Mouse (Mus musculus) MEL (cell line): ENCODE results near the gene Pde8b. TPM values are rescaled to one million over a fixed set of nuclear protein-coding genes. Genes with fewer than 3 reads are reported as not detected.

Experiments
- DNase-seq: peaks from one replicate; pipeline ENCODE4 v3.0.0; 2011; ENCODE audit warnings: low read depth, low spot score
- H3K27ac ChIP-seq: 2 replicates; pipeline ENCODE4 v1.5.1; 2012; ENCODE audit warnings: low read depth, mild to moderate bottlenecking, control low read depth, low read length, moderate library complexity; ENCODE audit not compliant: control insufficient read depth
- H3K27me3 ChIP-seq, 2 experiments: fragments of 150-350 bp in 1 of 2; sonication (generic) in 1 of 2; 2 replicates each; pipeline ENCODE4 v1.6.1; 2012; ENCODE audit warnings: low read length in 2 of 2, mild to moderate bottlenecking in 2 of 2, improper control_type of control experiment in 1 of 2, moderate library complexity in 1 of 2; ENCODE audit not compliant: insufficient read depth in 2 of 2, control insufficient read depth in 1 of 2
- H3K36me3 ChIP-seq, 2 experiments: 2 replicates each; pipeline ENCODE4 v1.6.1; 2012 to 2014; ENCODE audit warnings: low read length in 2 of 2, improper control_type of control experiment in 1 of 2, inconsistent platforms in 1 of 2, mild to moderate bottlenecking in 1 of 2; ENCODE audit not compliant: insufficient read depth in 2 of 2, control insufficient read depth in 1 of 2
- H3K4me1 ChIP-seq, 2 experiments: fragments of 150-350 bp in 1 of 2; sonication (generic) in 1 of 2; 2 replicates each; pipeline ENCODE4 v1.6.1; 2012; ENCODE audit warnings: low read length in 2 of 2, improper control_type of control experiment in 1 of 2, mild to moderate bottlenecking in 1 of 2; ENCODE audit not compliant: insufficient read depth in 2 of 2, control insufficient read depth in 1 of 2
- H3K4me3 ChIP-seq, 2 experiments: fragments of 150-350 bp in 1 of 2; sonication (generic) in 1 of 2; 2 replicates each; pipeline ENCODE4 v1.5.1; 2012; ENCODE audit warnings: low read depth in 2 of 2, low read length in 2 of 2, mild to moderate bottlenecking in 2 of 2, moderate library complexity in 2 of 2, control low read depth in 1 of 2, improper control_type of control experiment in 1 of 2; ENCODE audit not compliant: control insufficient read depth in 1 of 2, insufficient read depth in 1 of 2
- H3K79me2 ChIP-seq: 2 replicates; pipeline ENCODE4 v1.6.1; 2012; ENCODE audit warnings: mild to moderate bottlenecking, low read length, moderate library complexity; ENCODE audit not compliant: control insufficient read depth, poor library complexity, insufficient read depth
- H3K9ac ChIP-seq: 2 replicates; pipeline ENCODE4 v1.6.1; 2012; ENCODE audit warnings: low read depth, mild to moderate bottlenecking, control low read depth, low read length, moderate library complexity; ENCODE audit not compliant: control insufficient read depth, poor library complexity, severe bottlenecking
- H3K9me3 ChIP-seq: fragments of 150-350 bp; sonication (generic); replicated peaks from 2 replicates; pipeline ENCODE4 v1.6.1; 2012; ENCODE audit warnings: mild to moderate bottlenecking, low read length, improper control_type of control experiment, moderate library complexity; ENCODE audit not compliant: insufficient read depth
- CHD1 ChIP-seq: IDR thresholded peaks from 2 replicates; pipeline ENCODE4 v1.6.1; 2012; ENCODE audit warnings: low read depth, mild to moderate bottlenecking, inconsistent platforms, low read length, improper control_type of control experiment
- CHD2 ChIP-seq: IDR thresholded peaks from 2 replicates; pipeline ENCODE4 v1.6.1; 2011; ENCODE audit warnings: low read length, improper control_type of control experiment
- CTCF ChIP-seq, 3 experiments: IDR thresholded peaks in 2 of 3; conservative IDR thresholded peaks in 1 of 3; 2 replicates each; pipeline ENCODE4 v1.5.1; 2011 to 2012; ENCODE audit warnings: low read length in 3 of 3, low read depth in 2 of 3, mild to moderate bottlenecking in 2 of 3, improper control_type of control experiment in 1 of 3, inconsistent platforms in 1 of 3, mixed read lengths in 1 of 3, moderate library complexity in 1 of 3; ENCODE audit not compliant: control insufficient read depth in 1 of 3, insufficient read depth in 1 of 3, poor library complexity in 1 of 3, severe bottlenecking in 1 of 3
- E2F4 ChIP-seq: IDR thresholded peaks from 2 replicates; pipeline ENCODE4 v1.6.1; 2011; ENCODE audit warnings: low read depth, low read length, improper control_type of control experiment, borderline replicate concordance
- EP300 ChIP-seq, 2 experiments: IDR thresholded peaks; 2 replicates each; pipeline ENCODE4 v1.6.1; 2011; ENCODE audit warnings: improper control_type of control experiment in 2 of 2, low read length in 2 of 2, low read depth in 1 of 2, mild to moderate bottlenecking in 1 of 2
- ETS1 ChIP-seq: IDR thresholded peaks from 2 replicates; pipeline ENCODE4 v1.6.1; 2012; ENCODE audit warnings: low read depth, mild to moderate bottlenecking, inconsistent platforms, low read length, improper control_type of control experiment, moderate library complexity
- GABPA ChIP-seq: IDR thresholded peaks from 2 replicates; pipeline ENCODE4 v1.6.1; 2012; ENCODE audit warnings: low read depth, mild to moderate bottlenecking, inconsistent platforms, low read length, improper control_type of control experiment, moderate library complexity
- GATA1 ChIP-seq: IDR thresholded peaks from 2 replicates; pipeline ENCODE4 v1.6.1; 2011; ENCODE audit warnings: low read depth, low read length, improper control_type of control experiment
- HCFC1 ChIP-seq: IDR thresholded peaks from 2 replicates; pipeline ENCODE4 v1.6.1; 2012; ENCODE audit warnings: low read depth, mild to moderate bottlenecking, inconsistent platforms, low read length, improper control_type of control experiment, moderate library complexity
- MAFK ChIP-seq: IDR thresholded peaks from 2 replicates; pipeline ENCODE4 v1.6.1; 2011; ENCODE audit warnings: low read depth, mild to moderate bottlenecking, low read length, improper control_type of control experiment, borderline replicate concordance
- MAX ChIP-seq: IDR thresholded peaks from 2 replicates; pipeline ENCODE4 v1.6.1; 2011; ENCODE audit warnings: low read length, improper control_type of control experiment
- MEF2A ChIP-seq: IDR thresholded peaks from 2 replicates; pipeline ENCODE4 v1.6.1; 2014; ENCODE audit warnings: low read depth, mild to moderate bottlenecking, inconsistent platforms, low read length, improper control_type of control experiment; ENCODE audit not compliant: poor library complexity, insufficient replicate concordance, severe bottlenecking; ENCODE audit errors: extremely low read depth
- MYB ChIP-seq: IDR thresholded peaks from 2 replicates; pipeline ENCODE4 v1.6.1; 2011; ENCODE audit warnings: mild to moderate bottlenecking, low read depth, low read length, improper control_type of control experiment
- RAD21 ChIP-seq: IDR thresholded peaks from 2 replicates; pipeline ENCODE4 v1.6.1; 2011; ENCODE audit warnings: mild to moderate bottlenecking, low read depth, low read length, improper control_type of control experiment
- SIN3A ChIP-seq: IDR thresholded peaks from 2 replicates; pipeline ENCODE4 v1.6.1; 2012; ENCODE audit warnings: low read length, improper control_type of control experiment, inconsistent platforms
- TBP ChIP-seq: IDR thresholded peaks from 2 replicates; pipeline ENCODE4 v1.8.0; 2011; ENCODE audit warnings: low read depth, low read length, improper control_type of control experiment
- TCF12 ChIP-seq: IDR thresholded peaks from 2 replicates; pipeline ENCODE4 v1.6.1; 2014; ENCODE audit warnings: low read depth, mild to moderate bottlenecking, inconsistent platforms, low read length, improper control_type of control experiment, moderate library complexity
- USF2 ChIP-seq, 2 experiments: IDR thresholded peaks; 2 replicates each; pipeline ENCODE4 v1.6.1; 2011 to 2012; ENCODE audit warnings: improper control_type of control experiment in 2 of 2, low read length in 2 of 2, borderline replicate concordance in 1 of 2, inconsistent platforms in 1 of 2, low read depth in 1 of 2, mild to moderate bottlenecking in 1 of 2; ENCODE audit not compliant: insufficient read depth in 1 of 2
- ZMIZ1 ChIP-seq: IDR thresholded peaks from 2 replicates; pipeline ENCODE4 v1.6.1; 2012; ENCODE audit warnings: low read depth, mild to moderate bottlenecking, inconsistent platforms, low read length, improper control_type of control experiment, moderate library complexity
- polyA plus RNA-seq, 2 experiments: library from polyadenylated mRNA; stranded (reverse) in 1 of 2; unstranded in 1 of 2; fragments of >175 nt in 1 of 2; fragments of >200 nt in 1 of 2; gene quantifications; 2 replicates each; pipeline versions ENCODE4 v1.2.1 to v1.2.4; 2012; ENCODE audit warnings: low replicate concordance in 2 of 2, low read depth in 1 of 2; ENCODE audit not compliant: insufficient read length in 2 of 2, insufficient read depth in 1 of 2, missing spikeins in 1 of 2
- total RNA-seq: library from RNA; depleted of rRNA; stranded (reverse); fragments of 300-350 nt; gene quantifications from 2 replicates; pipeline ENCODE4 v1.2.3, GENCODE M21; 2012

Gene Pde8b
- total and polyA plus RNA-seq, 3 experiments = 0.04 to 0.40 TPM; not detected in 1

GRCm38 (mm10) chr13:95032127-95032831, 217.9 kb downstream of the Pde8b start:
- no peaks in the 10 kb centered on the region for H3K36me3 ChIP-seq
- H3K4me3 ChIP-seq = no peak overlapping the region
- no peaks in the 10 kb centered on the region for H3K9me3 ChIP-seq
- no peak overlapping the region for H3K27ac ChIP-seq
- no peaks in the 10 kb centered on the region for H3K79me2 ChIP-seq
- H3K9ac ChIP-seq = no peak overlapping the region
- H3K27me3 ChIP-seq = no peaks in the 10 kb centered on the region; a peak in 1 of 4 replicates
- no peak for DNase-seq
- TF ChIP-seq TCF12 (no peak), EP300 (IDR thresholded peaks at IDR 0.05; ENCODE audit: low read depth in 1 of 2, low read length in 2 of 2) (no peak), TBP (no peak), E2F4 (no peak), CHD1 (no peak), USF2 (IDR thresholded peaks at IDR 0.05; ENCODE audit: borderline replicate concordance in 1 of 2, insufficient read depth in 1 of 2, low read depth in 1 of 2, low read length in 2 of 2) (no peak), ZMIZ1 (no peak), CHD2 (no peak), GATA1 (no peak), MAX (no peak)
- TF ChIP-seq, all 39 proteins: peak for 0
- H3K4me1 ChIP-seq = no peaks in the 10 kb centered on the region

GRCm38 (mm10) chr13:95030828-95031227, 219.3 kb downstream of the Pde8b start:
- Histone ChIP-seq H3K27ac (no peak overlapping the region), H3K4me3 (no peak overlapping the region), H3K36me3 (no peaks in the 10 kb centered on the region), H3K9me3 (no peaks in the 10 kb centered on the region), H3K79me2 (no peaks in the 10 kb centered on the region), H3K9ac (no peak overlapping the region), H3K27me3 (no peaks in the 10 kb centered on the region; a peak in 1 of 4 replicates), H3K4me1 (no peaks in the 10 kb centered on the region)
- no peak for DNase-seq
- TF ChIP-seq MAFK (no peak), CTCF (IDR thresholded peaks at IDR 0.05 in 2 of 3, conservative IDR thresholded peaks at IDR 0.05 in 1 of 3; ENCODE audit: control insufficient read depth in 1 of 3, insufficient read depth in 1 of 3, low read depth in 2 of 3, low read length in 3 of 3, poor library complexity in 1 of 3, severe bottlenecking in 1 of 3) (no peak), GATA1 (no peak), GABPA (no peak), HCFC1 (no peak), MYB (no peak), SIN3A (no peak), ZMIZ1 (no peak), ETS1 (no peak), MEF2A (no peak), RAD21 (no peak), TCF12 (no peak)
- TF ChIP-seq, all 39 proteins: peak for 0
